Mouse (Mus musculus): ENCODE measurements around the gene Wdfy2. TPM values are rescaled to one million over a fixed set of nuclear protein-coding genes. Genes with fewer than 3 reads are reported as not detected.
"Not testable (repeated sequence)": the region's sequence is repeated elsewhere in the genome, so short reads cannot be mapped to it uniquely, and the experiment has no call there.

Gene Wdfy2
- polyA plus RNA-seq, 1 experiment from 2014 or later: 7.7 TPM

DNA sequence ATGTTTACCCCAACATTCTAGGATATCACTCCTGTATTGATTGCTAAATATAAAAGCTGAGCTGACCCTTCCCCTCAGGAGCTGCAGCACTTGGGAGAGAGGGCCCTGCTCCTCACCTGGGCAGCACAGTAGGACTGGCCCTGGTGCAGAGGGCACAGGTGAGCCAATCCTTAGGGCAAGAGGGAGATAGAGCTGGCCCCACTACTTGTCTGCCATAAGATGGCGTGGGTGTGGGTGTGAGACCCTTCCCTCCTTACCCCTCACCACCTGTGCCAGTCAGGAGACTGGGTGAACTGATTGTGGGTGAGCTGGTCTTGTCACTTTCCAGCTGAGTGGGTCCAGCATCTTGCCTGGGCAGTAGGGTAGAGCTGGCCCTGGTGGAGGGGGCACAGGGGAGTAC, 47.2 kb downstream of the Wdfy2 start:
- no peaks in the 10 kb centered on the region for H3K9me3 ChIP-seq
- no peak overlapping the region for H3K9ac ChIP-seq
- H3K4me2 ChIP-seq: no peak overlapping the region
- no peaks in the 10 kb centered on the region for H3K36me3 ChIP-seq
- peaks cover 26% of the 10 kb centered on the region for H3K4me1 ChIP-seq (replicated peaks)
- ATAC-seq (ENCODE audit: low FRiP score): 0 out of 2 replicates have a peak, but pooled peaks have one; percentile 43
- 90% methylated on average over 1 of the region's 1 CpGs for WGBS
- H3K4me3 ChIP-seq: no peak overlapping the region
- H3K27me3 ChIP-seq: no peaks in the 10 kb centered on the region
- no peak overlapping the region for H3K27ac ChIP-seq

DNA sequence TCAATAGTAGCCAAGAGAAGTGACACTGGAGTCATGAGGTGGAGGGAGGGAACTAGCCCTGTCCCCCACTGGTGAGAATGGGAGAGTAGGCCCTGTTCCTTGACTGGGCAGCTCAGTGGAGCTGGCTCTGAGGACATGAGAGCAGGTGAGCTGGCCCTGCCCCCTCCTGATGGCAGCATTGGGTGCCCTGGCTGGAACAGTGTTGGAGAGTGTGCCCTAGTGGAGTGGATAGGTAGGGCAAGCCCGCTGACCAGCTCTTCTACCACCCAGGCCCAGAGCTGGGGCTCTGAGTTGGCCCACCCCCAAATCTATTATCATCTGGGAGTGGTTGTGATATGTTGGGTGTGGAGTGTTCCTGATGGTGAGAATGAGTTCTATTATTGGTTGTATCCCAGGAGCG, 47.7 kb downstream of the Wdfy2 start:
- no peaks in the 10 kb centered on the region for H3K9me3 ChIP-seq
- WGBS: 91% methylated on average over 2 of the region's 2 CpGs
- no peaks in the 10 kb centered on the region for H3K27me3 ChIP-seq
- ATAC-seq (ENCODE audit: low FRiP score): 0 out of 2 replicates have a peak, but pooled peaks have one; percentile 36
- no peaks in the 10 kb centered on the region for H3K36me3 ChIP-seq
- H3K9ac ChIP-seq: no peak overlapping the region
- H3K4me3 ChIP-seq: no peak overlapping the region
- peaks cover 21% of the 10 kb centered on the region for H3K4me1 ChIP-seq (replicated peaks)
- no peak overlapping the region for H3K4me2 ChIP-seq
- no peak overlapping the region for H3K27ac ChIP-seq

DNA sequence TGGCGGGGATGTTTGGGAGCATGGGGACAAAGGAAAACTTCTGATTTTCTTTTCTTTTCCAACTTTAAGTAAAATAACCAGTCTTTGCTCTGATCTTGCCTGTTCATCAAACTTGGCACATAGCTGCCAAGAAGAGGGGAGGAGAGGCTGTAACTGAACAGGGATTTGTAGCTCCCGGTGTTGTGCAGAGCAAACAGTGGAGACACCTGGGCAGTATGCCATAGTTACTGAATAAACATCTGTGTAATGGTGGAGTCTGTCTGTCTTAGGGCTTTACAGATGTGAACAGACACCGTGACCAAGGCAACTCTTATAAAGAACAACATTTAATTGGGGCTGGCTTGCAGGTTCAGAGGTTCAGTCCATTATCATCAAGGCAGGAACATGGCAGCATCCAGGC, 53.9 kb downstream of the Wdfy2 start:
- no peak for ATAC-seq (ENCODE audit: low FRiP score)
- Histone ChIP-seq H3K9ac (no peak overlapping the region), H3K27me3 (no peaks in the 10 kb centered on the region), H3K36me3 (no peaks in the 10 kb centered on the region), H3K9me3 (no peaks in the 10 kb centered on the region), H3K4me3 (no peak overlapping the region), H3K4me2 (no peak overlapping the region), H3K27ac (no peak overlapping the region), H3K4me1 (replicated peaks) (no peaks in the 10 kb centered on the region)
- WGBS: 93% methylated on average over 3 of the region's 3 CpGs

DNA sequence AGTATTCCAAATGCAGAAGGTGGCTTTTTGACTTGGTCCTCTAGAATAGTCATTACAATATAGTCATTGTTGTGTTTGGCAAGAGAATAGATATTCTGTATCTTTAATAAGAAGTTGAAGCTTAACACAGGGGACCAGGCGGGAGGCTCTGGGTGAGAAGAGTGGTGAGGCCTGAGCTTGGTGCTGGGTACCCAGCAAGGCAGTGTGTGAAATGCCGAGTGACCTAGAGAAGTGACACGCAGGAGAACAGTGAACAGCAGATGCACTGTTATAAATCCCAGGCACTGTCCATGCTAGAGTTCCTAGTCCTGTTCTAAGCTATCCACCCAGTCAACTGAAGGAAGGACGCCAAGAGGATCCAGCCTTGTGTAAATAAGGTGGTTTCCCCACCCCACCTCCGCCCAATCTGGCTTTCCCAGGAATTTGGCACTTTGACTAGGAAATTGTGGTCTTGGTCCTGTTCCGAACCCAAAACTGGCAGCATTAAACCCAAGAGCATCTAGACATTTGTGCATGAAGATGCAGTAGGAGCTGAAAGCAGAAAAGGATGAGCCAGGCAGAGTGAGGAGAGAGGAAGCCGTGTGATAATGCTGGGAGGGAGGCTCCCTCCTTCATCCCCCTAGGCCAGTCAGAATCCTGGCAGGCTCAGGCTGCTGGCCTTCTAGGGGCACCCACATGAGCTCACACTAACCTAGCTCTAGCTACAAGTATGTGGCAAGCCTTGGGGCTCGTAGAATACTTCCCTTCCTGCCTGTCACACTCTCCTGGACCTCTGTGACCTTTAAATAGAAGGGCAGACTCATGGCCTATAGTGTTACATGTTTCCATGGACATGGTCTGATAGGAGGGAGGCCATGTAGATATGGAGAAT, 55.5 kb downstream of the Wdfy2 start:
- no peak overlapping the region for H3K4me2 ChIP-seq
- no peaks in the 10 kb centered on the region for H3K4me1 ChIP-seq (replicated peaks)
- no peaks in the 10 kb centered on the region for H3K9me3 ChIP-seq
- no peak overlapping the region for H3K9ac ChIP-seq
- WGBS: 83% methylated on average over 8 of the region's 8 CpGs
- H3K36me3 ChIP-seq: no peaks in the 10 kb centered on the region
- no peak for ATAC-seq (ENCODE audit: low FRiP score)
- no peak overlapping the region for H3K4me3 ChIP-seq
- H3K27me3 ChIP-seq: no peaks in the 10 kb centered on the region
- no peak overlapping the region for H3K27ac ChIP-seq

DNA sequence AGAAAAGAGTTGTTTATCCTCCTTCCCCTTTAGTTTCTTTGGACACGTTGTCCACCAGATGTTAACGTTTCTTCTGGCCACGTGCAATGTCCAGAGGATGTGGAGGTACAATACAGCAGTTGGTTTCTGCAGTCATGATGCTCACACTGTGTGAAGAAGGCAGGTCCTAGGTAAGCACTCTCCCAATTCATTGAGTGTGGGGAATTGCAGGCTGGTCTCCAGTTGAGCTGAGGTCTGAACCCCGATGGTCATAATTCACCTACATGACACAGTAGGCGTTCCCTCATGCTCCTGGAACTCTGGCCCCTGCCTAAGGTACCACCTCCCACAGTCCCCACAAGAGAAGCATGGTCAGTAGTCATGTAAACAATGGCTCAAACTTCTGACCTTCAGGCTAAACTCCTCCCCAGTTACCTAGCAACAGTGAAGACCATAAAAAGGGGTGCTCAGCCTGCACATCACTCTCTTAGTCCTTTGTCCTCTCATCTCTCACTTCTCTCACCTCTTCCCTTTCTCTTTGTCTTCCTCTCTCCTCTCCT, 56.2 kb downstream of the Wdfy2 start:
- H3K27ac ChIP-seq; H3K9me3 ChIP-seq; H3K4me2 ChIP-seq; H3K27me3 ChIP-seq; H3K4me3 ChIP-seq; H3K36me3 ChIP-seq; H3K9ac ChIP-seq; ATAC-seq (ENCODE audit: low FRiP score); H3K4me1 ChIP-seq (replicated peaks): not testable (repeated sequence)
- 67% methylated on average over 5 of the region's 5 CpGs for WGBS

DNA sequence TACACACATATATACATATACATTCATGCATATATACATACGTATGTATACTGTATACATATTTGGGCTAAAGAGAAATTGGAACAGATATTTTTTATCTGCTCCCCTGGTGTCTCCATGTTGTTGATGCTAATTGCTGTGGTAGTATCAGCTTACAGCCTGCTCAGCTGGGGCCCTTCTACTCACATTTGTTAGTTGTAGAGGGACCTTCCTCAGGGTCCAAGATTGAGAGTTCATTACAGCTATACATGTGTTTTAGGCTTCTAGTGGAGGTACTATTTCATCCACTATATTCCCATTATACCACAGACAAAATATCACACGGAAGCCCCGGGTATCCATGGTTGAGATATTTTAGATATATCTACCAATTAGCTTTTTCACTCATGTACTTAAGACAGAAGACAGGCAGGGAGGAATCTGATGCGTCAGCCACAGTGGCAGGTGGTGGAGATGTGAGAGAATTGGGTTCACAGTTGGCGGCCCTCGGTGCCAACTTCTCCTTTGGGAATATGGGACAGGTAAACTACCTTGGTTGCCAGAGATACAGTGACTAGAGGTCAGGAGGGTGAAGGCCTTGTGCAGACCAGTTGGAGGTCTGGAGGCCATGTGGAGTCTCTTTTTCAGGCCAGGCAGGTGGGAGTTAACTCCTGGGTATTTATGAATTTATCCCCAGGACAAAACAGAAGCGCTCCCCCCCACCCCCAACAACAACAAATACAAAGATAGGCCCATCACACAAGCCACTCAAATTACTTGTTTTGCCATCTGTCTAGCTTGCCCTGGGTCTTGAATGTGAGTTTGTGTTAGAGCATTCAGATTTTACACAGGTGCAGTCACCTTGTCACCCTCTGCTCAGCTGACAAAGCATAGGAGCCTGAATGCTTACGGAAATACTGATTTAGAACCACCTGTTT, 57.7 kb downstream of the Wdfy2 start:
- H3K9ac ChIP-seq: no peak overlapping the region
- H3K9me3 ChIP-seq: no peaks in the 10 kb centered on the region
- ATAC-seq (ENCODE audit: low FRiP score): no peak
- H3K36me3 ChIP-seq: no peaks in the 10 kb centered on the region
- H3K4me1 ChIP-seq (replicated peaks): 0 out of 2 replicates have a peak, but pooled peaks cover 2% of the 10 kb centered on the region
- WGBS: 90% methylated on average over 8 of the region's 8 CpGs
- H3K4me2 ChIP-seq: no peak overlapping the region
- no peak overlapping the region for H3K27ac ChIP-seq
- H3K27me3 ChIP-seq: no peaks in the 10 kb centered on the region
- H3K4me3 ChIP-seq: no peak overlapping the region

DNA sequence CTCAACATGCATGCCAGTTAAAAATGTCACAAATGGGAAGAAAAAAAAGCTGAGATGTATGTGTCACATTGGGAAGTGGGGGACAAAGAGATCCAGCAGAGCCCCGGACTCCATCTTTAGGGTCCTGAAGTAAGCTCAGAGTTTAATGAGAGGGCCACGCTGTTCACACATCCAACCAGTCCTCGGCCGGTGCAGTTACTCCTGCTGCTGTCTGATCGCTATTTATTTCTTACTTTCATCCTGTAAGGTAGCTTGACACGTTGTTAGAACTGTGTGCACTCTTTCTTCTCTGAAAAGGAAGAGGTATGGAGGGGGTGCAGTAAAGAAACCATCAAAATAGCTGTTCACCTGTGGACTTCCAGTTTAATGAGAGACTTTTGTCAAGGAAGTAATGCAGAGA, 60.6 kb downstream of the Wdfy2 start:
- 0 out of 2 replicates have a peak, but pooled peaks cover 2% of the 10 kb centered on the region for H3K4me1 ChIP-seq (replicated peaks)
- no peak overlapping the region for H3K27ac ChIP-seq
- H3K4me3 ChIP-seq: no peak overlapping the region
- no peaks in the 10 kb centered on the region for H3K36me3 ChIP-seq
- H3K9me3 ChIP-seq: no peaks in the 10 kb centered on the region
- H3K27me3 ChIP-seq: no peaks in the 10 kb centered on the region
- no peak overlapping the region for H3K4me2 ChIP-seq
- H3K9ac ChIP-seq: no peak overlapping the region
- no peak for ATAC-seq (ENCODE audit: low FRiP score)
- 83% methylated on average over 6 of the region's 6 CpGs for WGBS

DNA sequence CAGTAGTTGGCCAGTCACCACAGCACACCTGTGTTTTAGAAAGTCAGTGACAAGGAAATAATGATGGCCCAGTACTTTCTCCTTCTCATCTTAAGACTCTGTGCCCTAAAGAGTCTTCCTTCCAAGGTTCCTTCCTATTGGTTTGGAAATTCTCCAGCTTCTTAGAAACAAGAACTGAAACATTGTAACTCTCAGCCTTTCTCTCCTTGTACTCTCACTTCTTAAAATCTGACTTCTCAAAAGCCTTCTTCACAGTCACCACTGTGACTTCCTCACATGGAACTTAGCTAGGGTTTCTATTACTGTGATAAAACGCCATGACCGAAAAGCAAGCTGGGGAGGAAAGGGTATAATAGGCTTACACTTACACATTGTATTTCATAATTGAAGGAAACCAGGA, 70.4 kb downstream of the Wdfy2 start:
- H3K36me3 ChIP-seq: no peaks in the 10 kb centered on the region
- no peak overlapping the region for H3K9ac ChIP-seq
- no peak for ATAC-seq (ENCODE audit: low FRiP score)
- H3K4me1 ChIP-seq (replicated peaks): peaks cover 11% of the 10 kb centered on the region; the same call in 1 of the 2 replicates
- WGBS: 95% methylated on average over 2 of the region's 2 CpGs
- H3K27me3 ChIP-seq: no peaks in the 10 kb centered on the region
- H3K4me2 ChIP-seq: no peak overlapping the region
- no peak overlapping the region for H3K27ac ChIP-seq
- H3K9me3 ChIP-seq: no peaks in the 10 kb centered on the region
- H3K4me3 ChIP-seq: no peak overlapping the region

DNA sequence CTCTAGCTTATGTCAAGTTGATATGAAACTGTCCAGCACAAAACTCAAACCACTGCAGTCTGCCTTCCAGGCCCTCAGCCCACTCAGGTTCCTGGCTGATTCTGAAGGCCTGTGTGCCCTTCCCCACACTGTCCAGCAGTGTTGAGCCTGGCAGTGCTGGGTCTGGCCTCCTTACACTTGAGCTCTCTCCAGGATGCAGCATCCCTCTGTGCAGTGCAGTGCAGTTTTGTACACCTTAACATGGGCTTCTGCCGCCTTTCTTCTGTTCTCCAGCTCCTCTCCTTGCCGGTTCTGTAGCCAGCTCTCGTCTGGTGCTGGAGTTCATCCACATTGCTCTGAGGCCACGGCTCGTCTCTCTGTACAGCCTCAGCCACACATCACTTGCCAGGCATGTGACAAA, 71.1 kb downstream of the Wdfy2 start:
- Histone ChIP-seq H3K4me2 (no peak overlapping the region), H3K4me1 (replicated peaks) (peaks cover 11% of the 10 kb centered on the region; the same call in 1 of the 2 replicates), H3K36me3 (no peaks in the 10 kb centered on the region), H3K27me3 (no peaks in the 10 kb centered on the region), H3K9me3 (no peaks in the 10 kb centered on the region), H3K27ac (no peak overlapping the region), H3K9ac (no peak overlapping the region), H3K4me3 (no peak overlapping the region)
- no peak for ATAC-seq (ENCODE audit: low FRiP score)
- WGBS: 78% methylated on average over 5 of the region's 5 CpGs

DNA sequence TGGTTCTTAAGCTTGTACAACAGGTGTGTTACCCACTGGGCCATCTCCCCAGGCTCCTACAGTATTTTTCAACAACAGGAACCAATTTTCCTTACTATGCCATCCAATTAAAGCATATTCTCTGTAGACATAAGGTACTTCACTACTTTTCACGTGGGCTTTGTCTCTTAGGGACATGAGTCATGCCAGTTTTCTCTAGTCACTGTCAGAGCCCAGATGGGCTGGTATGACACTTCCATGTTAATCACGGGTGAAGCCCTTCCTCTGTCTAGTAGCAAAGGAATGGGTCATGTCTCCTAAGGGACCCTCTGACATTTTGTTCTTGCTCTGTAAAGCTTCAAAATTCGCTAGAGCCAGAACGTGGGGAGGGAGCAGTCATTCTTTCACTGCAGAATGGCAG, 73.4 kb downstream of the Wdfy2 start:
- Histone ChIP-seq H3K27ac (no peak overlapping the region), H3K9me3 (no peaks in the 10 kb centered on the region), H3K4me2 (no peak overlapping the region), H3K9ac (no peak overlapping the region), H3K27me3 (no peaks in the 10 kb centered on the region), H3K4me1 (replicated peaks) (peaks cover 11% of the 10 kb centered on the region; the same call in 1 of the 2 replicates), H3K36me3 (no peaks in the 10 kb centered on the region), H3K4me3 (no peak overlapping the region)
- 74% methylated on average over 4 of the region's 4 CpGs for WGBS
- ATAC-seq (ENCODE audit: low FRiP score): no peak

DNA sequence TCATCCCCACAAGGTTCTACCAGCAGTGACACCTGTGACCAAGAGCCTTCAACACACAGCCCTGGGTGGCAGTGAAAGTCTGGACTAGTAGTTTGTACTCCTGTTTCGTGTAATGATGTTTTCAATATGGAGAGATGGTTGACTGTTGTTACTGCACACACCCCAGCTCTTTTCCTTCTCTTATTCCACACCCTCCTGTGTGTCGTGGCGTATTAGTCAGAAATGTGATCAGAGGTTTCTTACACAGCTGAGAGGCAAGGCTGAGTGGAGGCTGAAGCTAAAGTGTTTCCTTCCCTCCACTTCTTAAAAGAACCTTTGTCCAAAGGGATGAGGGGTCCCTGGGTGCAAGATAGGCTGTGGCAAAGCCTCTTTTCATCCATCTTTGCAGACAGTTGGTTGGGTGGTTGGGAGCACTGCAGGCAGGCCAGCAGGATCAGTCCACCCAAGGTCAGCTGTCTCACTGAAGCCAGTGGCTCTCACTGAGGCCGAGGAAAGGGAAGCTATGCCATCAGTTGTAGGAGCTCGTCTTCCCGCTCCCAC, 77.7 kb downstream of the Wdfy2 start:
- ATAC-seq (ENCODE audit: low FRiP score): no peak
- Histone ChIP-seq H3K36me3 (no peaks in the 10 kb centered on the region), H3K4me2 (no peak overlapping the region), H3K27ac (no peak overlapping the region), H3K4me3 (no peak overlapping the region), H3K27me3 (no peaks in the 10 kb centered on the region), H3K9me3 (no peaks in the 10 kb centered on the region), H3K4me1 (replicated peaks) (0 out of 2 replicates have a peak, but pooled peaks cover 3% of the 10 kb centered on the region), H3K9ac (no peak overlapping the region)
- WGBS: 80% methylated on average over 6 of the region's 6 CpGs

DNA sequence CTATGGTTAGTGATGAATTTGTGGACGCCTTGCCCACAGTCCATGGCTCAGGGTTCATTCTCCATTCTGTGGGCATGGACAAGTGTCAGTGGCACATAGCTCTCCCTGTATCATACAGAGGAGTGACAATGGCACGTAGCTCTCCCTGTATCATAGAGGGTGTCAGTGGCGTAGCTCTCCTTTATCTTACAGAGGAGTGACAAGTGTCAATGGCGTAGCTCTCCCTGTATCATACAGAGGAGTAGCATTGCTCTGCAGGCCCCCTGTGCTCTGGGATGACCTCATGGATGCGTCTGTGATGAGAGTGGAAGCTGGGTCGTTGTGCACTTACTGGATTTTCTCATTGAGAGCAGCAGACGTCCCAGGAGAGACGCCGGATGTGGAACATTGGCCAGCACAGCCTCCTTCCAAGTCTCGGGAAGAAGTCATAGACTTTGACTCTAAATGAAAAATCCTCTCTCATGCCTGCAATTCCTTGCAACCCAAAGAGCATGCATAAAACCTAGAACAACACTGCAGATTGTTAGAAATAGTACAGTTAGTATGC, 79.1 kb downstream of the Wdfy2 start:
- Histone ChIP-seq H3K27me3 (no peaks in the 10 kb centered on the region), H3K36me3 (no peaks in the 10 kb centered on the region), H3K9me3 (no peaks in the 10 kb centered on the region), H3K4me2 (no peak overlapping the region), H3K27ac (no peak overlapping the region), H3K9ac (no peak overlapping the region), H3K4me1 (replicated peaks) (0 out of 2 replicates have a peak, but pooled peaks cover under 1% of the 10 kb centered on the region), H3K4me3 (no peak overlapping the region)
- 88% methylated on average over 10 of the region's 10 CpGs for WGBS
- ATAC-seq (ENCODE audit: low FRiP score): no peak

All from hindbrain, embryonic 13.5 days (tissue).